Mouse (Mus musculus) gastrocnemius, postnatal 36 days (tissue): Measurements from ENCODE around the gene Furin. TPM values are rescaled to one million over a fixed set of nuclear protein-coding genes. Genes with fewer than 3 reads are reported as not detected.
A peak's percentile ranks its signal among the peaks of the same experiment; 100 is the strongest.

Experiments
- DNase-seq, 2 experiments: peaks; one replicate each; pipeline ENCODE4 v3.0.0; 2022
- intact Hi-C: fragments of 180-260 bp; cut with DNase I; formaldehyde crosslinking; loops from one replicate; pipeline ENCODE4 v1.15.1; 2025
- total RNA-seq, 2 experiments: library from RNA; stranded (reverse); gene quantifications; 2 replicates each; pipeline ENCODE4 v1.2.3; 2021

The Furin gene
- total RNA-seq, 2 experiments from 2014 or later = 40.7 to 48.6 TPM

DNA sequence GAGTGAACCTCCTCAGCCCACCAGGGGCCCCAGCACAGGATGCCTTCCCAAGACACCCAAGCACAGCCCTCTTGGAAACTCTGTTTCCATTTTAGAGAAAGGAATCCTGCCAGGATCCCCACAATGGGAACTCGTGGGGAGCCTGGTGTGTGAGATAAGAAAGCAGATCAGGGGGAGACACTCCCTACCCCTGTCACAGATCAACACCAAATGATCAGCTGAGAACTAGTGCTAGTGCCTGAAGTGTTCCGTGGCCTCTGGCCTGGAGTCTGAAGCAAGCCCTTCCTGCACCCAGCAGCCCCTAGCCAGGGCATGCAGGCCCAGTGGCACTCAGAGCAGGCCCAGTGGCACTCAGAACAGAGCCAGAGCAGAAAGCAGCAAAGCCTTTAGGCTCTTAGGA is 54.4 kb downstream of the Furin start:
- intact Hi-C loops = no loop called here
- no peak for DNase-seq

DNA sequence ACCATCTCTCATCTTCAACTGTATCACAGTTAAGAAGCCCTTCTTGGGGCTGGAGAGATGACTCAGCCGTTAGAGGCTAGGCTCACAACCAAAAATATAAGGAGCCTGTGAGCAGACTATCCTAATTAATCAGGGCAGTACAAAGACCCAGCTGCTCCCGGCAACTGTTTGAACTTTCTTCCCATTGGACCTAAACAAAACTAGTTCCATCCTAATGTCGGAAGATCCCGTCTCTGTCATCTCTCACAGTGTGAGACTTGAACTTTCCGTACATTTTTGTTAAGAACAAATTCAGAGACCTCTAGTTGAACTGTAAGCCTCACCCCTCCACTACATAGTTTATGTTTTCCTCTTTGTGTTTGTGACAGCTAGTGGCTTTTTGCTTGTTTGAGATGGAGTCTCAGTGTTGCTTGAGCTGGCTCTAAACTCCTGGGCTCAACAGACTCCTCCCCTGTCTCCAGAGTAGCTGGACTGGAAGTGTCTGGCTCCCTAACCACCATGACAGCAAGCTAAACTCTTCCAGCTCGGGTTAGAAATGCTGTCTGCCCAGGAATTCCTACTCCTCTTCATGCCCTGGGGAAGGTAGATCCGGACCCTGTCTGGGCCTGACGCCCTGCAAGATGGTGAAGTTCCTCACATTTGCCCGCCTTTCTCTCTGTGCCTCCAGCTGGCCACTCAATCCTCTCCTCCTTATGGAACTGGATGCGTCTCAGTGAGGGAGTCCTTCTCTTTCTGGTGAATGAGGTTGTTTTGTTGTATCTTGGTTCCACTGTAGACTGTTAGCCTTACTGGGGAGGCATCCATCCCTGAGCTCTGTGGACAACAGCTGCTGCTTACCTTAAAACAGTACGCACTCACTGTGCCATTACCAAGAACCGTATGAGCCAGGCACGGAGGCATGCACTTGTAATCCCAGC is 57.3 kb downstream of the Furin start:
- intact Hi-C loops = no loop called here
- no peak for DNase-seq

DNA sequence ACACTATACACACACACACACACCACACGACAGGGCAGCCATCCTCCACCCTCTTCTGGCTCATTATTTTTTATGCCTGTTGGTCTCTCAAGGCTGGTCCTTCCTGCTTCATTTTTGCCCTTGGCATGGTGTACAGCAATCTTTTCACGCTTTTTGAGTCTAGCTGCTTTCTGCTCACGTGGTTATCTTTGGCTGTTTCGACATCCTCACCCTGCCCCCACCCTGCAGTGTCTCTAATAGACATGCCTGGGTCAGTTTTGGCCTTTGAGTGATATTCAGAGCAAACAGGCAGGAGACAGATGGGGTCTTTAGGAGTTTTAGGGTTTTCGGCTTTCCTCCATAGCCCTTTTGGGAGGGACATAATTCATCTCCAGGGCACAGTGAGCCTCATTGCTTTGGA is 58.4 kb downstream of the Furin start:
- intact Hi-C loops = no loop called here
- DNase-seq = no peak

DNA sequence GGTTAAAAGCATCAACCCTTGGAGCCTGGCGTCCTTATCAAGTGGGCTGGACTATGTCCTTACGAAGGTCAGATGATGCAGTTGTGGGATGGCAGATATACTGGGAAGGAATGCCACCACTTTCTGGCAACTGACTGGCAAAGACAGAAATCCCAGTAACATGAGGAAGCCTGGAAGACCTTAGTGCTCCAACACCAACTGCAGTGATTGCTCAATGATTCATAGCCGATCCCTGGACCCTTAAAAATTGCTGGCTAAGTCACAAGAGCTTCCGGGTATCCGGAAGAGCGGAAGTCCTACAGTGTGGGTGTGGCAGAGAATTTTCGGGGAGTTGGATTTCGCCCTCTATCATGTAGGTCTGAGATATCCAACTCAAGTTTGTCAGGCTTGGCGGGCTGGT is 59.1 kb downstream of the Furin start:
- intact Hi-C loops = no loop called here
- DNase-seq = no peak

DNA sequence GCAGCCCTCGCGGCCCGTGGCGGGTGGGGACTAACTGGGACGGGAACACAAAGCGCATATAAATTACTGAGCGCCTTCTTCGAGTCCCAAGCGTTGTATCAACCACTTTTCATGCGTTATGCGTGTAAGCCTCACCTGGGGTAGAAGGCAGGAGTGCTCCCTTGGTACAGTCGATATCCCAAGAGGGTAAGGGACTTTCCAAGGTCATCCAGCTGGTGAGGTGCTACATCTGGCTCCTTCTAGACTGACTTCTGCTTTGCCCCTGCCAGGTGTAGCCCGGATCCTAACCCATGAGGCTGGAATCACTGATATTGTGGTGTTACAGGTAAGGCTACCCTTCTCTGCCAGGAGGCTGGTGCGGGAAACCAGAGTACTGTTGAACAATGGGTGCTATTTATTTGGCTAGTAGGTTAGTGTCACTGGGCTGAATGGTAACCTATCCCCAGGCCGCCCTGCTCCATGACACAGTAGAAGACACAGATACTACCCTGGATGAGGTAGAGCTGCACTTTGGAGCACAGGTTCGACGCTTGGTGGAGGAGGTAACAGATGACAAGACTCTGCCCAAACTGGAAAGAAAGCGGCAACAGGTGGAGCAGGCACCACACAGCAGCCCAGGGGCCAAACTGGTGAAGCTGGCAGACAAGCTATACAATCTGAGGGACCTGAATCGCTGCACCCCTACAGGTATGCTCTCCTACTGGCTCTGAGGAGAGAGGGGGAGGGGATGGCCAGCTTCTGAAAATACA is 61.8 kb downstream of the Furin start:
- intact Hi-C loops = no loop called here

DNA sequence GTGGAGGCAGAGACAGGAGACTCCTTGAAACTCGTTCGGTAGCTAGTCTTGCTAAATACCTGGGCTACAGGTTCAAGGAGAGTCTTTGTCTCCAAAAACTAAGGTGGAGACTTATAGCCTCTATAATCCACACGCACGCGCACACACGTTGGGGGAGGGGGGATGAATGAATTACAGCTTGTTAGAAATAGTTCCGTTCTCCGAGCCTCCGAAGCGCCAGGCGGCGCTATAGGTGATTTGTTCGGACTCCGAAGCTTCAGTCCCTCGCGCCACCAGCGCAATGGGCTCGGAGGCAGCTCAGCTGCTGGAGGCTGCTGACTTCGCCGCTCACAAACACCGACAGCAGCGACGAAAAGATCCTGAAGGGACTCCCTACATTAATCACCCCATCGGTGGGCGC is 62.4 kb downstream of the Furin start, which contains the start of gene Hddc3:
Gene Hddc3 (plus strand): TSS at position 247 of the 400 bp plus-strand sequence.
- intact Hi-C loops = no loop called here
- DNase-seq = peak; percentile 88 to 93

More for the DNA sequence above, 61.8 kb downstream of the Furin start:
- no peak for DNase-seq

DNA sequence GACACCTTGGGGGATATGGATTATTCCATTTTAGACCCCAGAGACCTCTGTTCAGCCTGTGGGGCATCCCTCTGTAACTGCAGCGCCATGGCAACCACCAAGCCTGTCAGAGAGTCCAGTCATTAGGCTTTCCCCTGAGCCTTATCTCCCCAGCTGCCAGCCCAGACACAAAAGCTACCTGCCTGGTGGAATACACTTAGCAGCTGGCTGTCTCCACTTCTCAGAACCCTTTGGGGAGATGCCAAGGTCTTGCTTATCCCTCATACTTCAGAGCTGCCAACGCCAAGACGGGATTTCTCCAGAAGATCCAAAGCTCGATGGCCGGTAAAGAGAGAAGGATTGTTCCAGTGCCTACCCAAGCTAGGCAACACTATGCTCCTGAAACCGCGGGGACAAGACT is 63.4 kb downstream of the Furin start:
- no peak for DNase-seq
- intact Hi-C loops = no loop called here

DNA sequence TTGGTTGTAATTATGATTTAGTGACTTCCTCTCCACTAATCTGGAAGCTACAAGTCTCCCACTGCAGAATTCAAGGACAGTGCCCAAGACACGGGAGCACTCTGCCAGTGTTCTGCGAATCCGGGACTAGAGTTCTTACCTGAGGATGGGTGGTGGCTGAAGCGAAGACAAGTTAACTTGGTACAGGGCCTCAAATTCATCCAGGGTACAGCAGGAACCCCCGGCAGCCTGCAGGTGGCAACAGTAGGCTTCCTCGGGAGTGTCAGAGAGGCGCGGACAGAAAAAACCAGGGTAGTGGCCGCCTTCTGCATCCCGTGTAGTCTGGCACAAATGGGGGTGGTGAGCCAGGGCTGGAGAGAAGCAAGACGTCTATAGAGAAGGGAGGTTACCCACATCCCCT is 64.4 kb downstream of the Furin start, which contains the start of gene Unc45a:
Gene Unc45a (minus strand): TSS at position 213 of the 400 bp plus-strand sequence.
- intact Hi-C loops = loop anchor here (1.0 kb wide), 1 partner anchor 31 kb away; the partner anchor contains the start of gene Man2a2
- peak; percentile 60 to 67 for DNase-seq

DNA sequence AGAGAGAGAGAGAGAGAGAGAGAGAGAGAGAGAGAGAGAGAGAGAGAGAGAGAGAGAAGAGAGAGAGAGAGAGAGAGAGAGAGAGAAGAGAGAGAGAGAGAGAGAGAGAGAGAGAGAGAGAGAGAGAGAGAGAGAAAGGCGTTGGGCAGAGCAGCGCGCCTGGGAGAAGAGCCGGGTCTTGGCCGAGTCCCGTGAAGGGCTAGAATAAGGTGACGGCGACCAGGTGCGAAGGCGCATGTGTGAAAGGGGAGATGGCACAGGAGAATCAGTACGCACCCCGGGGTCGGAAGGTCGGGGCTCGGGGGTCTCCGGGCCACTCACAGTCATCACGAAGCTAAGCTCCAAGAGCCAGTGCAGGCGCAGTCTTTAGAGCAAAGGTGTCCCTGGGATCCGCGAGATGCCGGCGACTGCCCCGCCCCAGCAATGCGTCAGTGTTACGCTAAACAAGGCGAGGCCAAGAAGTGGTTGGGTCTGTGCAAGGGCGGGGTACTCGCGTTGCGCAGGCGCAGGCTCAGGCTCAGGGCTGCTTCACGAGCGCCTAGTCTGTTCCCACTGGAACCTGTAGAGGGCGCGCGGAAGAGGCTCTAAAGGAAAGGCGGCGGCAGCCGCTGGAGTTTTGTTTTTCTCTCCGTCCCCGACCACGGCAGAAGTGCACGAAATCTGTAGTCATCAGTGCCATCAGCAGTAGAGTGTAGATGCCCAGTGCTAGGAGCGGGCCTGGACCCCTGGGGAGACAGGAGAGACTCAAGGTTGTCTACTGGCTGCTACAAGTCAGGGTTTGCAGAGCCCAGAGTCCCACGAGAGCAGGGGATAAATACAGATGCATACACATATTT is 65.2 kb downstream of the Furin start:
- peak; percentile 96 to 97 for DNase-seq
- intact Hi-C loops = loop anchor here (1.0 kb wide), 1 partner anchor 31 kb away; the partner anchor contains the start of gene Man2a2

DNA sequence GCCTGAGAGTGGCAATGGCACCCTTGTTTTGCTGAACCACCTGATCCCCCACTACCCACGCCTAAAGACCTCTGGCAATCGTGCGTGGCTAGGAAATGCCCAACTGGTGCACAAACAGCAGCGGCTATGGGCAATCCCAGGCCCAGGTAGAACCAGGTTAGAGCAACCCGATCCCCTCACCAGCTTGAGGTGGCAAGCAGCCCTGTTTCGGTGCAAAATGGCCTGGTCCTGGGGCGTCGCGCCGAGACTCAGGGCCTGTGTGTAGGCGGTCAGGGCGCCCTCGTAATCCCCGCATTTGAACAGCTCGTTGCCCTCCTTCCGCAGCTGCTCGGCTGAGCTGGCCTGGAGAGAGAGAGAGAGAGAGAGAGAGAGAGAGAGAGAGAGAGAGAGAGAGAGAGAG is 65.9 kb downstream of the Furin start:
- intact Hi-C loops = no loop called here
- DNase-seq = no peak

Other genes with a start within 250 kb of the Furin start
- gene Sema4b, start 218.6 kb downstream of the Furin start, total RNA-seq = 1 to 10 TPM; 1.6 TPM
- 1 to 10 TPM; 4.9 to 8.2 TPM for gene Cib1, start 172.6 kb downstream of the Furin start, total RNA-seq
- gene Gdpgp1, start 172.6 kb downstream of the Furin start, total RNA-seq = under 1 TPM; 0.69 to 0.79 TPM
- under 1 TPM; 0.17 to 0.33 TPM for gene Ttll13, start 159.1 kb downstream of the Furin start, total RNA-seq
- 10 to 100 TPM; 16.8 to 20.4 TPM for gene Ngrn, start 144.2 kb downstream of the Furin start, total RNA-seq
- 1 to 10 TPM; 2.9 to 3.4 TPM for gene Vps33b, start 135.8 kb downstream of the Furin start, total RNA-seq
- 1 to 10 TPM; 1.2 to 1.3 TPM for gene Prc1, start 111.0 kb downstream of the Furin start, total RNA-seq
- gene Rccd1, start 81.0 kb downstream of the Furin start, total RNA-seq = 1 to 10 TPM; 5.2 to 9.9 TPM
- gene Unc45a, start 64.4 kb downstream of the Furin start, total RNA-seq = 10 to 100 TPM in 1 of 2 experiments, 1 to 10 TPM in 1; 9.7 to 12.1 TPM
- gene Hddc3, start 62.3 kb downstream of the Furin start, total RNA-seq = 10 to 100 TPM; 17.6 to 21.1 TPM
- 100 to 1,000 TPM; 139 to 157 TPM for gene Man2a2, start 34.1 kb downstream of the Furin start, total RNA-seq
- gene Fes, start 17.5 kb downstream of the Furin start, total RNA-seq = 1 to 10 TPM; 3.5 to 5.2 TPM
- gene Blm, start 129.7 kb upstream of the Furin start, total RNA-seq = 1 to 10 TPM in 1 of 2 experiments, under 1 TPM in 1; 0.64 to 1.1 TPM